Mouse (Mus musculus): Measurements from ENCODE around the gene Sun2. TPM values are rescaled to one million over a fixed set of nuclear protein-coding genes. Genes with fewer than 3 reads are reported as not detected.

Gene Sun2
- polyA plus RNA-seq, 1 experiment from 2014 or later: 10.2 TPM

DNA sequence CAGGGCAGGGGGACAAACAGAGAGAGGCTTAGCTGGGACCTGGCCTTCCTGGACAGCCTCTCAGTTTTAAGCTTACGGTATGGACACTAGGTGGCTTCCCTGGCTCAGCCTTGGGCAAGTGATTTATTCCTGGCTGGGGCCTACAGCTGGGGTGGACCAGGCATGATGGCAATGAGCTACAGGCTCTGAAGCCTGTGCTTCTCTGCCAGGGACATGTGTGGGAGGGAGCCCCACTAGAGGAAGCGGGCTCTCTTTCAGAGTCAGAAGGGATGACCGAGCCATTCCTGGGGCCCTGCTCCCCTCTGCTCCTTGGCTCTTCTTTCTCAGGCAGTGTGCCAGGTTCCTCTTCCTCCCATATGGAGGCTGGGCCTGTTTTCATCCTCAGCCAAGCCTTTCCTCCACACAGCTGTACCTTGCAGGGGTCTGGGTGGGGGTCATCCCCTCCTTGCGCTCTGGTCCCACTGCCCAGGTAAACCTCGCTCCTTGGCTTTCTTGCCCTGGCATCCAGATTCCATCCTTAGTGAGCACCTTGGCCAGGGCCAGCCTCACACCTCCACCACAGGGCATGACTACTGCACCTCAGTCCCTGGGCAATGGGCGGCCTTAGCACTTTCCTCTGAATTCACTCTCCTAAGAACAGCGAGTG is 21.4 kb upstream of the Sun2 start:
- no peak overlapping the region for H3K4me2 ChIP-seq (ENCODE audit: low read depth)
- H3K4me1 ChIP-seq (ENCODE audit: control insufficient read depth, insufficient read depth, low read length): no peaks in the 10 kb centered on the region
- H3K9ac ChIP-seq (ENCODE audit: low read length): no peak overlapping the region
- WGBS: 93% methylated on average over 7 of the region's 7 CpGs
- H3K4me3 ChIP-seq (ENCODE audit: low read depth, low read length): no peak overlapping the region
- no peak overlapping the region for H3K27ac ChIP-seq (ENCODE audit: low read depth, low read length)
- no peaks in the 10 kb centered on the region for H3K9me3 ChIP-seq (ENCODE audit: control insufficient read depth, low read length)
- no peak for ATAC-seq (ENCODE audit: insufficient read depth, low FRiP score, low TSS enrichment)
- no peaks in the 10 kb centered on the region for H3K27me3 ChIP-seq (ENCODE audit: control insufficient read depth, insufficient read depth, low read length)
- no peak for DNase-seq (ENCODE audit: low spot score)
- no peaks in the 10 kb centered on the region; the same call in 1 of the 2 replicates for H3K36me3 ChIP-seq (ENCODE audit: control insufficient read depth, insufficient read depth, low read length)

DNA sequence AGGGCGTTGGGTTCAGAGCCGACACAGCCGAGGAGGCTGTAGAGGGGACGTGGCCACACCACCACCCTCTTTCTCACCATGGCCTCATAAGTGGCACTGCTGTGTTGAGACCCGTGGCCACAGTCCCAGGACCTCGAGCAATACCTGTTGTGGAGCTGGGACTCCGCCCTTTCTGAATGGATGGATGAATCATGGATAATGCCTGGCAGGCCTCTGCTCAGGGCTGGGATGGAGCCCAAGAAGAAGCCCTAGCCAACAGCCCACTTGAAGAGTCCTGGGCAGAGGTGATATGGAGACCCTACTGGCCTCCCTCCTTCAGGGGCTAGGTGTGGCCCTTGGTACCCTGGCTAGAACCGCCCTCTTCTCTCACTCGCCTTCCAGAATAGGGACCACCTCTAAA is 20.7 kb upstream of the Sun2 start:
- no peaks in the 10 kb centered on the region for H3K27me3 ChIP-seq (ENCODE audit: control insufficient read depth, insufficient read depth, low read length)
- no peak for ATAC-seq (ENCODE audit: insufficient read depth, low FRiP score, low TSS enrichment)
- no peaks in the 10 kb centered on the region for H3K9me3 ChIP-seq (ENCODE audit: control insufficient read depth, low read length)
- H3K4me3 ChIP-seq (ENCODE audit: low read depth, low read length): no peak overlapping the region
- no peak overlapping the region for H3K9ac ChIP-seq (ENCODE audit: low read length)
- no peaks in the 10 kb centered on the region; the same call in 1 of the 2 replicates for H3K36me3 ChIP-seq (ENCODE audit: control insufficient read depth, insufficient read depth, low read length)
- WGBS: 89% methylated on average over 9 of the region's 9 CpGs
- no peak for DNase-seq (ENCODE audit: low spot score)
- H3K4me1 ChIP-seq (ENCODE audit: control insufficient read depth, insufficient read depth, low read length): no peaks in the 10 kb centered on the region
- H3K27ac ChIP-seq (ENCODE audit: low read depth, low read length): no peak overlapping the region
- no peak overlapping the region for H3K4me2 ChIP-seq (ENCODE audit: low read depth)

- Histone ChIP-seq H3K36me3 (ENCODE audit: control insufficient read depth, insufficient read depth, low read length) (no peaks in the 10 kb centered on the region; the same call in 1 of the 2 replicates), H3K4me3 (ENCODE audit: low read depth, low read length) (no peak overlapping the region), H3K9ac (ENCODE audit: low read length) (no peak overlapping the region), H3K4me1 (ENCODE audit: control insufficient read depth, insufficient read depth, low read length) (no peaks in the 10 kb centered on the region), H3K27me3 (ENCODE audit: control insufficient read depth, insufficient read depth, low read length) (no peaks in the 10 kb centered on the region), H3K4me2 (ENCODE audit: low read depth) (no peak overlapping the region), H3K9me3 (ENCODE audit: control insufficient read depth, low read length) (no peaks in the 10 kb centered on the region), H3K27ac (ENCODE audit: low read depth, low read length) (no peak overlapping the region)
- ATAC-seq (ENCODE audit: insufficient read depth, low FRiP score, low TSS enrichment) (no peak), DNase-seq (ENCODE audit: low spot score) (no peak)
- WGBS: 86% methylated on average over 6 of the region's 6 CpGs
Measured at GRCm38 (mm10) chr15:79760956-79761355, 18.6 kb upstream of the Sun2 start.

GRCm38 (mm10) chr15:79757118-79757517 is 14.8 kb upstream of the Sun2 start:
- Histone ChIP-seq H3K36me3 (ENCODE audit: control insufficient read depth, insufficient read depth, low read length) (no peaks in the 10 kb centered on the region), H3K4me1 (ENCODE audit: control insufficient read depth, insufficient read depth, low read length) (no peaks in the 10 kb centered on the region), H3K4me3 (ENCODE audit: low read depth, low read length) (no peak overlapping the region), H3K27me3 (ENCODE audit: control insufficient read depth, insufficient read depth, low read length) (no peaks in the 10 kb centered on the region), H3K9ac (ENCODE audit: low read length) (no peak overlapping the region), H3K9me3 (ENCODE audit: control insufficient read depth, low read length) (no peaks in the 10 kb centered on the region), H3K27ac (ENCODE audit: low read depth, low read length) (no peak overlapping the region), H3K4me2 (ENCODE audit: low read depth) (no peak overlapping the region)
- WGBS: 87% methylated on average over 3 of the region's 3 CpGs
- ATAC-seq (ENCODE audit: insufficient read depth, low FRiP score, low TSS enrichment): no peak
- DNase-seq (ENCODE audit: low spot score): no peak

DNA sequence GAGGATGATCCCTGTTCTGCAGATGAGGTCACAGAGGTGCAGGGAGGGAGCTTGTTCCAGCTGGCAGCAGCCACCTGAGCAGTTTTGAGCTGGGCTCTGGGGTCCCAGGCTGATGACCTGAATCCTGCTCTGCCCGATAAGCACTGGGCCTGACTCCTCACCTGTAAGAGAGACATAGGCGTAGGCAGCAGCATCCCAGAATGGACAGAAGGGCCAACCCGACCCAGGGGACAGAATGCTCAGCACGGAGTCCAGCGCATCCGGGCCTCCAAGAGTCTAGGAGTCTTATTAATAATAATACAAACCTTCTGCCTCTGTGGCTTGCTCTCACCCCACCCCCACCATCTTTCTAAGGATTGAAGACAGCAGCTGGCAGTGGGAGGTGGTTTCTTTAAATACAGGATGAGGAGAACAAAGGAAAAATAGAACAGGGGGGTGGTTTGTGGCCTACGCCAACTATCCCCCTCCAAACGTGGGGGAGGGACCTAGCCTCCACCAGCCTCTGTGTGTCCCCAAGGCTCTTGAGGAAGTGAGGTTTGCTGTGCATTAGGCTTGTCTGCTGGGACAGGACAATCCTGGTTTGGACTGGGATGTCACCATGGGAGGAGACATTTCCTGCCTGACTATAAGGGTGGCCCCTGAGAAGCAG is 13.8 kb upstream of the Sun2 start:
- Histone ChIP-seq H3K27ac (ENCODE audit: low read depth, low read length) (no peak overlapping the region), H3K27me3 (ENCODE audit: control insufficient read depth, insufficient read depth, low read length) (no peaks in the 10 kb centered on the region), H3K4me1 (ENCODE audit: control insufficient read depth, insufficient read depth, low read length) (no peaks in the 10 kb centered on the region), H3K4me2 (ENCODE audit: low read depth) (no peak overlapping the region), H3K4me3 (ENCODE audit: low read depth, low read length) (no peak overlapping the region), H3K9me3 (ENCODE audit: control insufficient read depth, low read length) (no peaks in the 10 kb centered on the region), H3K9ac (ENCODE audit: low read length) (no peak overlapping the region), H3K36me3 (ENCODE audit: control insufficient read depth, insufficient read depth, low read length) (no peaks in the 10 kb centered on the region)
- WGBS: 73% methylated on average over 8 of the region's 8 CpGs
- ATAC-seq (ENCODE audit: insufficient read depth, low FRiP score, low TSS enrichment): no peak
- no peak for DNase-seq (ENCODE audit: low spot score)

GRCm38 (mm10) chr15:79755176-79755575 is 12.8 kb upstream of the Sun2 start:
- Histone ChIP-seq H3K27ac (ENCODE audit: low read depth, low read length) (no peak overlapping the region), H3K4me1 (ENCODE audit: control insufficient read depth, insufficient read depth, low read length) (no peaks in the 10 kb centered on the region), H3K36me3 (ENCODE audit: control insufficient read depth, insufficient read depth, low read length) (no peaks in the 10 kb centered on the region), H3K9ac (ENCODE audit: low read length) (no peak overlapping the region), H3K4me2 (ENCODE audit: low read depth) (no peak overlapping the region), H3K27me3 (ENCODE audit: control insufficient read depth, insufficient read depth, low read length) (no peaks in the 10 kb centered on the region), H3K9me3 (ENCODE audit: control insufficient read depth, low read length) (no peaks in the 10 kb centered on the region), H3K4me3 (ENCODE audit: low read depth, low read length) (no peak overlapping the region)
- 93% methylated on average over 4 of the region's 4 CpGs for WGBS
- DNase-seq (ENCODE audit: low spot score) (no peak), ATAC-seq (ENCODE audit: insufficient read depth, low FRiP score, low TSS enrichment) (no peak)

- no peak overlapping the region for H3K9ac ChIP-seq (ENCODE audit: low read length)
- 59% methylated on average over 4 of the region's 4 CpGs for WGBS
Measured at GRCm38 (mm10) chr15:79753873-79754272, 11.5 kb upstream of the Sun2 start.

DNA sequence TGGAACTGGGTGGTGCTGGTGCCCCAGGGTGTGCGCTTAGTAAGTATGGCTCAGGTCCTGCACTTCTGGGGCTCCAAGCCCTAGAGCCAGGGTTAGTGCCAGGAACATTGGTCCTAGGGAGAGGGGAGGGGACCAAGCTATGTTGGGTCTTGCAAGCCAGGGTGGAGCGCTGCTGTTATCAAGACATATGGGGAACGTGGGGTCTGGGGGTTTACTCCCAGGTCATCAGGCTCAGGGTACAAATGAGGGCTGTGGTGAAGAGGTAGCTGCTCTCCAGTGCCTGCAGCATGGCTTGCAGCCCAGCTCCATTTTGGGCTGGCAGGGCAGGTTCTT is 11.1 kb upstream of the Sun2 start:
- Histone ChIP-seq H3K9me3 (ENCODE audit: control insufficient read depth, low read length) (no peaks in the 10 kb centered on the region), H3K4me2 (ENCODE audit: low read depth) (no peak overlapping the region), H3K9ac (ENCODE audit: low read length) (no peak overlapping the region), H3K27me3 (ENCODE audit: control insufficient read depth, insufficient read depth, low read length) (no peaks in the 10 kb centered on the region), H3K4me3 (ENCODE audit: low read depth, low read length) (no peak overlapping the region), H3K27ac (ENCODE audit: low read depth, low read length) (no peak overlapping the region), H3K4me1 (ENCODE audit: control insufficient read depth, insufficient read depth, low read length) (no peaks in the 10 kb centered on the region), H3K36me3 (ENCODE audit: control insufficient read depth, insufficient read depth, low read length) (no peaks in the 10 kb centered on the region)
- 95% methylated on average over 3 of the region's 3 CpGs for WGBS
- no peak for ATAC-seq (ENCODE audit: insufficient read depth, low FRiP score, low TSS enrichment)
- no peak for DNase-seq (ENCODE audit: low spot score)

More at GRCm38 (mm10) chr15:79753873-79754272, 11.5 kb upstream of the Sun2 start:
- ATAC-seq (ENCODE audit: insufficient read depth, low FRiP score, low TSS enrichment) (no peak), DNase-seq (ENCODE audit: low spot score) (no peak)
- no peak overlapping the region for H3K4me2 ChIP-seq (ENCODE audit: low read depth)
- H3K9me3 ChIP-seq (ENCODE audit: control insufficient read depth, low read length): no peaks in the 10 kb centered on the region
- no peak overlapping the region for H3K27ac ChIP-seq (ENCODE audit: low read depth, low read length)
- no peak overlapping the region for H3K4me3 ChIP-seq (ENCODE audit: low read depth, low read length)
- no peaks in the 10 kb centered on the region for H3K36me3 ChIP-seq (ENCODE audit: control insufficient read depth, insufficient read depth, low read length)
- H3K27me3 ChIP-seq (ENCODE audit: control insufficient read depth, insufficient read depth, low read length): no peaks in the 10 kb centered on the region
- no peaks in the 10 kb centered on the region for H3K4me1 ChIP-seq (ENCODE audit: control insufficient read depth, insufficient read depth, low read length)

DNA sequence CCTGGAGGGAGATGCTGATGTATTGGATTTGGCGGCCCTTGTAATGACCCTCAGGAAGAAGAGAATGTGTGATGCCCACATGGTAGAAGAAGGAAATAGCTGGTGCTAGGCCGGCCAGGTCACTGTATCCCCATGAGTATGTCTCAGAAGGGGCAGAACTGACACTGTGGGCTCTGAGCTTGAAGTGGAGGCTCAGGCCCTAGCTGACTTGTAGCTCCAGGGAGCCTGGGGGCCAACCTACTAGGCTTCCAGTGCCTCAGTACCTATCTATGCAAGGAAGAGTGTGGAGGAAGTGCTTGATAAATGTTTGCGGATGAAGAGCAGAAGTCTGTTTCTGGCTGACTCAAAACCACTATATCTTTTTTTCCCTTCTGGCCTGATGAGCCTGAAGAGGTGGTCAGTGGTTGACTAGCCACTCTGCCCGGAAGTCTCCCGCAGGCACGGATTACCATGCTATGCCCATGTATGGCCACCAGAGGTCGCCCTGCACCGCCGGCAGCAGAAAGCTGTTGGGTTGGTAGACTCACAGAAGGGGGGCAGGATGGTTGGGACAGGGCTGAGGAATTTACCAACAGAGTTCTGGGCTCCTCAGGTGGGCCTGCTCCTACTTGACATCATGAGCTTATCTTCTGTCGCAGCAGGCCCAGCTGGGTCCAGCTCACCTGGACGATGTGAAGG is 10.5 kb upstream of the Sun2 start:
- 25% methylated on average over 11 of the region's 11 CpGs for WGBS
- no peak overlapping the region for H3K4me3 ChIP-seq (ENCODE audit: low read depth, low read length)
- no peak overlapping the region for H3K9ac ChIP-seq (ENCODE audit: low read length)
- no peak overlapping the region for H3K27ac ChIP-seq (ENCODE audit: low read depth, low read length)
- DNase-seq (ENCODE audit: low spot score) (peak; percentile 79), ATAC-seq (ENCODE audit: insufficient read depth, low FRiP score, low TSS enrichment) (no peak)
- no peaks in the 10 kb centered on the region for H3K36me3 ChIP-seq (ENCODE audit: control insufficient read depth, insufficient read depth, low read length)
- no peaks in the 10 kb centered on the region for H3K9me3 ChIP-seq (ENCODE audit: control insufficient read depth, low read length)
- no peaks in the 10 kb centered on the region for H3K4me1 ChIP-seq (ENCODE audit: control insufficient read depth, insufficient read depth, low read length)
- H3K4me2 ChIP-seq (ENCODE audit: low read depth): no peak overlapping the region
- no peaks in the 10 kb centered on the region for H3K27me3 ChIP-seq (ENCODE audit: control insufficient read depth, insufficient read depth, low read length)

Data from neural tube, embryonic 11.5 days (tissue).